Mouse (Mus musculus): ENCODE data around the gene Otc. TPM values are rescaled to one million over a fixed set of nuclear protein-coding genes. Genes with fewer than 3 reads are reported as not detected.

Gene Otc
- total RNA-seq (2022), result under 1 TPM in 2 of 4 experiments, not detected in 2; 0.26 to 0.27 TPM

DNA sequence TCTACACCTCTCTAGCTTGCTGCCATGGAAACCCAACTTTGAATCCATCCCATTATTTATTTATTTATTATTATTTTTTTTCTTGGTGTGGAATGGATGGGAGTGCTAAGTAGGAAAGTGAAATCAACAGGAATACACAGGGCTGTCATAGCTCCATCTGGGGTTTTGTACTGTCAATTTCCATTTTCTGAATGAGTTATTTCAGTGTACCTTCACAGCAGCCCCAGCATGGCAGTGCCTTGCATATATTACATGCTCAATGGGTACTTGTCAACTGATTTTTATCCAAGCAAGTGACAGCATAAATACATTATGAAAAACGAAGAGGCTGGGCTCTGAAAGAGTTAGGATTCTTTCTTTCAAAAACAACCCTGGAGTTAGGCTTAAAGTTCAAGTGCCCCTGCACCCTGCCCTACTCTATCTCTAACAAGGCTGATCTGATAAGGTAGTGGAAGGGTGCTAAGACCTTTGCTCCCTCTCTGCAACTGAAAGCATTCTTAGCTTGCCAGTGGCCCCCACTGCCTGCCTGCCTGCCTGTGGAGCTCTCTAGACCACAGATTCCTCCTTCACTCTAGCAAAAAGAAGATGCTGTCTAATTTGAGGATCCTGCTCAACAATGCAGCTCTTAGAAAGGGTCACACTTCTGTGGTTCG, at the start of gene Otc:
Gene Otc (plus strand): TSS at position 454 of the 653 bp plus-strand sequence.
- no peak for DNase-seq

DNA sequence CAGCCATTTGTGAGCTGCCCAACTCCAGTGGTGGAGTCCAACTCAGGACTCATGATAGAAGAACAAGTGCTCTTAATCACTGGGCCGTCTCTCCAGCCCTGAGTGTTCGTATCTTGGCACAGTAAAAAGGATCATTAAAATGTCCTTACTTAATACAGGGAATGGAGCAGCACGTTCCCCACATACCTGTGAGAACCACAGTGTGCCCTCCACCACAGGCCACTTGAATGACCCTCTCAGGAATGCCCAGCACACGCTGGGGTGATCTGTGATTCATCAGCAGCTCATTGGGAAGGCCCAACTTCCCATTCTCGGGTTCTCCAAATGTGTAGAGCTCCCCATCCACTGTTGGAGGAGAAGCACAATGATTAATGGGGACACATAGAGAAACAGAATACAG, 46.2 kb upstream of the Otc start:
- DNase-seq, result no peak

DNA sequence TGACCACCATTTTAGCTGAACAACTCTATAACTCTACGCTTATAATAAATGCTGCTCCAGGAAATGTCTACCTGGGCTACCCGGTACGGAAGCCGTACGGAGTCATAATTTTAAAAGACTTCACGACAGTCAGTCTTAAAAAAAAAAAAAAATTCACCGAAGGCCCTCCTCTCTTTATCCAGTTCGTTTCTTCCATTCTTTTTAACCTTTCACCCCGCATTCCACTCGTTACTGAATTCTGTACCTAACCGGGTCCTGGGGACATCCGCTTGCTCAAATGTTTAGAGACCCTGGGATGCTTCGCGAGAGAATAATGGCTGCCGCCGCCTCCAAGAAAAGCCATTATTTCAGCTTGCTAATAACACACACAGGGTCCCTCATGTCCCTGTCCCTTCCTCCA, 36.1 kb upstream of the Otc start:
- peak; percentile 4 for DNase-seq

DNA sequence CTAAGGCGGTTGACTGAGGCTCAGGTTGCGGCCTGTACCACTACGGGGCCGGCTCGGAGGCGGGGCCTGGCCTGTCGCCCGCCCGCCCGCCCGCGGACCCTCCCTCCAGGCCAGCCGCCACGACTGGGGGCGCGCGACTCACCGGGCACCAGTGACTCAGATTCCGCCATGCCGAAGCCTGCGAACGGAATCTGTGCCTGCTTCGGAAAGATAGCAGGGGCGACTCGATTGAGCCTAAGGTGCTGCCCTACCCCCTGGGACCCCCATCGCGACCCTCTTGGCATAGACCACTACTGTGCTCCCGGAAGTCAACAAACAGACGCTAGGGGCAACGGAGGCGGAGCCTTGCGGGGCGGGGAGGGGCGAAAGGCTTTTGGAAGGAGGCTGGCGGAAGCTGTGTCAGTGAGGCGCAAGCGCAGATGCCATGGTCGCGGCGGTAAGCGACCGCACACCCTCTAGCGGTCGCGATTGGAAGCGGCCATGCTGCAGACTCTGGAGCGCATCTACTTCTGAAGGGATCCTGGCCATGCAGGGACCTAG, 35.6 kb upstream of the Otc start, which contains the start of gene Rpgr:
Gene Rpgr (minus strand): TSS at position 511 of the 540 bp plus-strand sequence.
- DNase-seq, result peak; percentile 86

DNA sequence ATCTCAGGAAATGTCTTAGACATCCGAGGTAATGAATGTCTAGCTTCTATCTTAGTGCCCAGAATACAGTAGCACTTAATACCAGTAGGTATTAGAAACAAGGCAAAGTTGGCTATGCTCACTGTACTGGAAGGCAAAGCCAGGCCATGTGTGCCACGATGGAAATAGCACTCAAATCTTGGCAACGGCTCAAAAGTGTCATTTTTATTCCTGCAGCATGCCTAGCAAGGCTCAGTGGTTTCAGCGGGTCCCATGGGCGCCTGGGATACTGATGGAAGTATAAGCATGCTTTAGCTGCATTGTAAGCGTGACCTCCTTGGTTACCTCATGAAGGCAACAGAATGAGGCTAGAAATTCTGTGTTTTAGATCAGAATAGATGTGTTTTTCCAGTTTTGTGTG, 32.8 kb upstream of the Otc start:
- no peak for DNase-seq

DNA sequence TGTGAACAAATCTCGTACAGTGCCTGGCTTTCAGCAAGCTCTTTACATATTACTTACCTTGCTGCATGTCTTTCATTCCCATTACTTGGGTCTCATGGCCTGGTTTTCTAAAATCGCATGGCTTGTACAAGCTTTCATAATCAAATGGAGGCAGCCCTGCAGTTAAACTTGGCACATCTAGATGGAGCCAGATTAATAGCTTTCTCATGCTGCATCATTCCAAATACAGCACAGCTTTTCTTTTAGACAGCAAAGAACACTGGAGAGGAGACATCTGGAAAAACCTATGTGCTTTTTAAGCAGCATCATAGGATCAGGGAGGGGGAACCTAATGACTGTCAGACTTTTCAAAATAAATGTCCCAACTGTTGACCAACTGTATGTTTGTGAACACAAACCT, 19.1 kb upstream of the Otc start:
- no peak for DNase-seq

DNA sequence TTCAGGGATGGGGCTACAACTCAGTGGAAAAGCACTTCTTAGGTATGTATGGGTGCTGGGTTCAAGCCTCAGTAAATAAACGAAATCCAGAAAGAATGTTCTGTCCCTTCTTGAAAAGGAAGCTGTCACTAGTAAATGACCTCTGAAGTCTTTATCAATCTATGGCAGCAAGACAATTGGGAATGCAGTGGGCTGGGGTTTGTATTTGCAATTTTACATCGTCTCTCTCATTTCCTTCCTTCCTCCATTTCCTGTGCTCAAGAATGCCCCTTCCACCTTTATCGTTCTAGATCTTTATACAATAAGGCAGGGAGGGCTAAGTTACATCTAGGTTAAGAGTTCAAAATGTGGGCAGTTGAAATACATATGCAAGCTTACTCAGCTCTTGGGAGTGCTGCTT, 17.5 kb upstream of the Otc start:
- DNase-seq, result no peak

DNA sequence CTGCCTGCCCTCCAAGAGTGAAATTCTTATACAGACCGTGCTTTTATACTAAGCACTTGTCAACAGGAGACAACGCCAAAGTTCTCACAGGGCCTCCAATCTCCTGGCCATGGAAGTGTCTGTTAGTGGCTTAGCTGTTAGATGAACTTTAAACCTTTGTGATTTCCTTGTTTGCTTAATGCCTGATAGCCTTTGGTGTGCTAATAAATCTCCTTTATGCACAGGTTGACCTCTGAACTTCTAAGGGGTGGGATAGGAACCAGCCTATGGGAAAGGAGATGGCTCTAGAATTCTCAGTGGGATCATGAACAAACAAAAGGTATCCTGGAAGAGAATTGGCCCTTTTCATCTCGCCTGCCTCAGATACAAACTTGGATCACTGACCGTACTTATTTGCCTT, 12.6 kb upstream of the Otc start:
- DNase-seq, result no peak

DNA sequence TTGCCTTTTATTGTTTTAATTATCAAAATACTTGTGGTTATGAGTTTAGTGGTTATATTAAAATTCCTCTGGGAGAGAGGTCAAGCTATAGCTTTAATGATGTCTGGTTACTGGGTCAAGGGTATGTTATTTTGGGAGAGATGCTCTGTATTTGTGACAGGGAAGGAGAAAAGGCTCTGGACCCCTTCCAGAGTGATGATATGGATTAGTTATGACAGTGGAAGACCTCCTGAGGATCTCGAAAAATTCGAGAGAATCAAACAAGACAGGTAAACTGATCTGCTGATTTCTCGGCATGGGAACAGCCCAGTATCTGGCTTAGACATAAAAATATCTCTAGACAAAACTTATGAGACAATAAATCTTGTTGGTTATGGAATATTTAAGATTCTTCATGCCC, 8.2 kb upstream of the Otc start:
- DNase-seq, result no peak

DNA sequence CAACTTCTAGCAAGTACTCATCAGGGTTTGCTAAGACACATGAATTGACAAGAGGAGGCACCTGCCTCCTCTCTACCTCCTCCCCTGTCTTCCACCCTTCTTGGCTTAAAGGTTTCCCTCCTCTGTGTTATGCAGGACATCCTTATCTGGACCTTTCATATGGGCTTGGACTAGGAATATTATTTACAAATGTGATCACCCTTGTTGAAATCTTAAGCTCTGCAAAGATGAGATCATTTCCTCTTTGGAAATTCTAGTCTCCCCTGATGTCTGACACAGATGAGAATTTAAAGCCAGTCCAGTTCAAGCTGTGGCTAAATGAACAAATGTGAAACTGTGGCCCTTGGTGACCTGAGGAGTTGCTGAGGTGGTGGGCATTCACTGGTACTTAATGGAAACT, 748 bp upstream of the Otc start:
- no peak for DNase-seq

DNA sequence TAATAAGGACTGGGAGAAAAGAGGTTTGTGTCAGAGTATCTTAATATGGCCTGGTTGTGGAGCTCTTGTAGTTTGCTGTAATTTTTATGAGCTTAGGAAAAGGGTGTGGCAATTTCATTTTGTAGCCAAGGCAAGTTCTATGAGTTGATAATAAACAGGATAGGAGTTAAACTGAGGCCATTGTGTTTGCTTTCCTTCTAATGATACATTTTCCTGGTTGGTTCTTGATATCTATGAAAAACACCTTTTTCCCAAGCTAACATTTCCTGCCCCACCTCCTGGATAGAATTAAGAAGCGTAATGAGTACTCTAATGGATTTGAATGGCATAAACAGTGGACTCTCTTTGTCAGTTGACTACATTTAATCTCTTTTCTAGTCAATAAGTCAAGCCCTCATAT, 5.7 kb downstream of the Otc start:
- no peak for DNase-seq

DNA sequence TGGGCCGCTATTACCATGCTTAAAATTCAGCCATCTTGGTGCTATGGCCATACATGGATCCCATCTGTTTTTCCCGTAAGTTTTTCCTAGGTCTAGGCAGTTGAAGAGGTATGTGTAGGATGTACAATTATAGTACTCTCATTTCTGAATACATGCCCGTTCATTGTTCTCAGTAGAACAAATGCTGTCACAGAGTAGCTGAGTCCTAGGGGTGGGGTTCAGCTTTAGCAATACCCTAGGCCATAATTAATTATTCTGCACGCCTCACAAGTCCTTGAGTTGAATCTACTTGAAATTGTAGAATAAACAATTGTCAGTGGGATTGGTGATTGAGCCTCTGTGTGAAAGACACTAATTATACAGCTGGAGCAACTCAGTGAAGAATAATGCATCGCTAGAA, 6.2 kb downstream of the Otc start:
- no peak for DNase-seq

DNA sequence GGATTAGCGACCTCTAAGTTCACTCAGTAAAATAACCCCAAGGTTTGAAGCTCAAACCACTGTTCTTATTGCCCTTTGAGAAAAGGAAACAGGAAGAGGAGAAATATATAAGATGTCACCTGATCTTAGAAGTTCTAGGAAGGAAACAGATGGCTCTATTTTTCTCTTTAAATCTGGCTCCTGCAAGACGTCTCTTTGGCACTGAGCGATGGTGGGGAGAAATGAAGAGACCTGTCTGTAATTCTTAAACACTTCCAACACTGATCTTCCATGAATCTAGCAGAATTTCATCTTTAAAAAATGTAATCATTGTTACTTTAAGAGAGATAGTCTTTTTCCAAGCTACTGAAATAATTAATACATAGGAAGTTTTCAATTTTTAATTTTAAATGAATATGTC, 16.2 kb downstream of the Otc start:
- DNase-seq, result no peak

DNA sequence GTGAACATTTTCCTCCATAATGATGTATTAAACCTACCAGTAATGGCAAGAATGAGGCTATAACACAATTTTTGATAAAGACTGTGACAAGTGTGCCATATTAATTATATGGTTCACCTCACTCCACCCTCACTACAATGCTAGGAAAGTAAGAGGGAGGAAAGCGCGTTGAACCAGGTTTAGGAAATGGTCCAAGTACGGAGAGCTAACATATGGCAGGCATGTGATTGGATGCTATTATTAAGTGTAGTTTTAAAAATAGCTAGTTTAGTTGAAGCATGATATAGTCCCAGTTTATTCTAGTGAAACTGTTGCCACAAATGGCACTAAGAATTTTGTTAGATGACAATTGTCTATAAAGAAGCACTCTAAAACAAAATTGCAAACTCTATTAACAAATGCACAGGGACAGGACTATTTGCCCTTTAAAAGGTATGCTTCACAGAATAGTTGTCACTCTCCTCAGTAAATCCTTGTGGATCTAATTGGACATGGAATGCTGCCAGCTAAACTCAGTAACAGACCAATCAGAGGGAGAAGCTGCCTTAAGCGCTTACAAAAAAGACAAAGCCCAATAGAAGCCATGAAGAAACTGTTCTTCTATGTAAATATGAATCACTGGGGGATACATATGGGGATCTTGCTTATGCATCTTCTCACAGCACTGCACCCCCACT, 16.8 kb downstream of the Otc start:
- no peak for DNase-seq

DNA sequence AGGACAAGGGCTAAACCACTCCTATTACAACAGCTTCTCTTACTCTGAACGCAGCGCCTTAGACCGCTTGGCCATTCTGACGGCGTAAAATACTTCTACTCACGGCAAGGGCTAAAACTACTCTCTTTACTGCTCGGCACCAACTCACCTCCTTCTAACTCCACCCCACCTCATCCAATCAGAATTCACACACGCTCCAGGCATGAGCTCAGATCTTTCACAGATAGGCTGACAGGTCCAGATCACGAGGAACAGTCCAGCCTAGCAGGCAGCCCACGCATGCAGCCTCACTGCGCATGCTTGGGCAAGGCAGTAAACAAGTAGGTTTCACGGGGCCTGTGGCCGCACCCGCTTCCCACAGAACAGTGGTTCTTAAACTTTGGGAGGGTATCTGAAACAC, 45.2 kb downstream of the Otc start:
- DNase-seq, result no peak

DNA sequence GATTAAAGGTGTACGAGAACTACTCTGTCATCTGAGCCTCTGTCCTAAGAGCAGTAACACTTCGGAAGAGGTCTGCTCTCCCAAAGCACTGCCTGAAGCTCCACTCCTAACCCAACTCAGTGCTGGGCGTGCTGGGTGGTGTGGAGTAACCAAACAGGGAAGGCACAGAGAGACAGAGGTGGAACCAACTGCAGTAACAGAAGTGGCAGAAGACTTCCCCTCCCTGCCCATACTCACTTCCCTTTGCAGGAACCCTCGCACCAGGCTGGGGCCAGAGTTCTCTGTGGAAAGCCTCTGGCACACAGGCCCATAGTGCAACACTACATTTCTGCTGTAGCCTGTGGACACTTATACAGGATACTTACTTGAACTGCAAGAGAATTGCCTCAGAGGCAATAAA, 66.1 kb downstream of the Otc start:
- DNase-seq, result no peak

DNA sequence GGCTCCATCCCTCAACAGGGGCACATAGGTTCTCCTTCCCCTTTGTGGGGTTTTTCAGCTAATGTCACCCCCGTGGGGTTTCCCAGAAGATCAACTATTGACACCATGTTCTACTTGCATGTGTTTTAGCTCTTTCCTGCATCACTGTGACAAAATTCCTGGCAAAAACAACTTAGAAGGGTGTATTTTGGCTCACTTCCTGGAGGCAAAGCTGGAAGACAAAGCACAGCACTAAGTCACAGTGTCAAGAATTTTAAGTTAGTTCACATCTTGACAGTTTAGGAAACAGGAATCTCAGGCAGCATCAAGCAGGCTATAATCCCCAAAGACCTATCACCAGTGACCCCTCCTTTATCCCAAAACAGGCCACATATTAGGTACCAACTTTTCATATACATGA, 78.1 kb downstream of the Otc start:
- DNase-seq, result no peak

DNA sequence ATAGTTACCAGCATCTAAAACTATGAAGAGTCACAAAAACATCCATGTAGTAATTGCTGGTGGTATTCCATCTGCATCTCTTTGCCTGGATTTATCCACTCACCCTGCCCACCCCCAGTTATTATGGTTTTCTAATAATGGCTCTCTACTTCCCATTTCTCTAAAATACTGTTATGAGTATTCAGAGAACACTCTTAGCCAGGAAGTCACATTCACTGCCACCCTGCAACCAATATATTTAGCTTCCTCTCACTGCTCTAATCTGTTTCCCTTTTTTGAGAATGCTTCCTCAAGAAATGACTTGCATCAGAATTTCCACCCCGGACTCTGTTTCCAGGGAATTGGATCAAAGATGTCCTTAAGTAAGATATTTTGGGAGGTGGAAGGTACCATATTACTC, 79.6 kb downstream of the Otc start:
- DNase-seq, result no peak

DNA sequence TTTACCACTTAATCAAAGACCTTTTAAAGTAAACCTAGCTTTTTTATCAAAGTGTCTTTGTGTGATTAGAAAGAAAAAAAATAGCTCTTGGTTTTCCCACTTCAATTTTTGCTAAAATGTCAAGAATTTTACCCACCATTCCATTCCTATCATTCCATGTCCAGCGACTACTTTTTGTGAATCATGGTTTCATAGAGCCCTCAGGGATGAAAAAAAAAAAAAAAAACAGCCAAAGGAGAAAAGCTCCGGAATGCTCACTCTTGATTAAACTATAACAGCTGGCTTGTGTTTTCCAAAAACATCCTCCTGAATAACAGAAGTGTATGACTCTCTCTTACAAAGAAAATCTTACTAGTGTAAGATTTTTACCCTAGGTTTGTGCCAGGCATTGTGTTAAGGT, 84.7 kb downstream of the Otc start:
- DNase-seq, result no peak

DNA sequence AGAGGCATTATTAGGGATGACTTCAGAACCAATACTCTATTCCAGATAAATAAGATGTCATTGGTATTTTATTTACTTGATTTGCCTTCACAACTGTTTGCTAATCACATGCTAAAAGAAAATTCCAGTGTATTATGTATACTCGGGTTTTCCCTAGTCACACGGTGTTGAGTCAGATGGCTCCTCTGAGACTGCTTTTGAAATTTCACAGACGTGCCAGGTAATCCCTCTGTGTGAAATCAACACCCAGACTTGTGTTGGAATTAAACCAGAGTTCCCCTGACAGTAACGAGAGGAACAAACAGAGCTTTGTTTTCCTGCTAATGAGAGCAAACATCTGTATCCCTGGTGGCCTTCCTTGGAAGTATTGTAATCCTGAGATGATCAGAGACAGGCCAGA, 103.8 kb downstream of the Otc start:
- no peak for DNase-seq
